Mouse (Mus musculus): ENCODE measurements around the gene Bfar.

- TF ChIP-seq CHD2 (IDR thresholded peaks at IDR 0.05; ENCODE audit: low read depth, low read length), result no peak
- TF ChIP-seq ZC3H11A (IDR thresholded peaks at IDR 0.05; ENCODE audit: borderline replicate concordance, low read depth, low read length), result no peak
- TF ChIP-seq HCFC1 (IDR thresholded peaks at IDR 0.05; ENCODE audit: borderline replicate concordance, insufficient read depth, low read length), result no peak
- TF ChIP-seq MAFK (IDR thresholded peaks at IDR 0.05; ENCODE audit: insufficient read depth, low read depth, low read length), result no peak
These were observed 45.3 kb downstream of the Bfar start for GRCm38 (mm10) chr16:13716821-13717553.

All from ES-E14 (cell line).